Mouse (Mus musculus): ENCODE measurements around the gene C3ar1. TPM values are rescaled to one million over a fixed set of nuclear protein-coding genes. Genes with fewer than 3 reads are reported as not detected.

The C3ar1 gene
- polyA plus RNA-seq, 1 experiment from 2014 or later: 3.1 TPM

- Histone ChIP-seq H3K4me3 (ENCODE audit: control insufficient read depth in 1 of 2, insufficient read depth in 1 of 2, low read depth in 1 of 2, low read length in 2 of 2) (no peak overlapping the region), H3K9me3 (ENCODE audit: control insufficient read depth, low read length) (no peaks in the 10 kb centered on the region), H3K27ac (replicated peaks in 1 of 2; ENCODE audit: control insufficient read depth in 1 of 2, insufficient read depth in 1 of 2, low read depth in 2 of 2, low read length in 2 of 2) (no peak overlapping the region), H3K9ac (ENCODE audit: low read length) (no peak overlapping the region), H3K36me3 (ENCODE audit: control insufficient read depth, insufficient read depth, low read length) (no peaks in the 10 kb centered on the region), H3K4me1 (ENCODE audit: control insufficient read depth in 2 of 2, insufficient read depth in 2 of 2, low read length in 2 of 2) (peaks cover 7 to 8% of the 10 kb centered on the region in 2 experiments), H3K27me3 (ENCODE audit: control insufficient read depth, insufficient read depth, low read length) (no peaks in the 10 kb centered on the region), H3K4me2 (ENCODE audit: low read length) (no peak overlapping the region)
- WGBS: 23% methylated on average over 5 of the region's 5 CpGs
- ATAC-seq (ENCODE audit: insufficient number of reproducible peaks, insufficient read depth, low FRiP score, low read depth): no peak
Observed at GRCm38 (mm10) chr6:122804418-122804817, 51.5 kb downstream of the C3ar1 start.

GRCm38 (mm10) chr6:122801801-122802514, 54.0 kb downstream of the C3ar1 start:
- H3K27me3 ChIP-seq (ENCODE audit: control insufficient read depth, insufficient read depth, low read length): no peaks in the 10 kb centered on the region
- H3K9ac ChIP-seq (ENCODE audit: low read length): peak overlapping the region; percentile 73
- peak overlapping the region; percentile 100 for H3K4me2 ChIP-seq (ENCODE audit: low read length)
- peak overlapping the region; percentile 21 to 33; a peak in 3 of 4 replicates for H3K27ac ChIP-seq (replicated peaks in 1 of 2; ENCODE audit: control insufficient read depth in 1 of 2, insufficient read depth in 1 of 2, low read depth in 2 of 2, low read length in 2 of 2)
- peak overlapping the region; percentile 65 to 66 for H3K4me3 ChIP-seq (ENCODE audit: control insufficient read depth in 1 of 2, insufficient read depth in 1 of 2, low read depth in 1 of 2, low read length in 2 of 2)
- H3K4me1 ChIP-seq (ENCODE audit: control insufficient read depth in 2 of 2, insufficient read depth in 2 of 2, low read length in 2 of 2): peaks cover 7 to 8% of the 10 kb centered on the region in 2 experiments
- no peak for ATAC-seq (ENCODE audit: insufficient number of reproducible peaks, insufficient read depth, low FRiP score, low read depth)
- 2% methylated on average over 34 of the region's 34 CpGs for WGBS
- no peaks in the 10 kb centered on the region for H3K9me3 ChIP-seq (ENCODE audit: control insufficient read depth, low read length)
- no peaks in the 10 kb centered on the region for H3K36me3 ChIP-seq (ENCODE audit: control insufficient read depth, insufficient read depth, low read length)

- Histone ChIP-seq H3K27ac (replicated peaks in 1 of 2; ENCODE audit: control insufficient read depth in 1 of 2, insufficient read depth in 1 of 2, low read depth in 2 of 2, low read length in 2 of 2) (peak within 1 kb of the TSS; percentile 21 to 33; a peak in 3 of 4 replicates), H3K4me1 (ENCODE audit: control insufficient read depth in 2 of 2, insufficient read depth in 2 of 2, low read length in 2 of 2) (peaks cover 7 to 8% of the 10 kb centered on the region in 2 experiments), H3K36me3 (ENCODE audit: control insufficient read depth, insufficient read depth, low read length) (no peaks in the 10 kb centered on the region), H3K9ac (ENCODE audit: low read length) (peak within 1 kb of the TSS; percentile 73), H3K4me2 (ENCODE audit: low read length) (peak within 1 kb of the TSS; percentile 100), H3K4me3 (ENCODE audit: control insufficient read depth in 1 of 2, insufficient read depth in 1 of 2, low read depth in 1 of 2, low read length in 2 of 2) (peak within 1 kb of the TSS; percentile 65 to 66), H3K9me3 (ENCODE audit: control insufficient read depth, low read length) (no peaks in the 10 kb centered on the region), H3K27me3 (ENCODE audit: control insufficient read depth, insufficient read depth, low read length) (no peaks in the 10 kb centered on the region)
- under 1% methylated on average over 44 of the region's 46 CpGs for WGBS
- ATAC-seq (ENCODE audit: insufficient number of reproducible peaks, insufficient read depth, low FRiP score, low read depth): peak; percentile 69
Observed at GRCm38 (mm10) chr6:122801301-122801800, 54.6 kb downstream of the C3ar1 start, which contains the start of gene Slc2a3. Gene Slc2a3 (minus strand): TSS chr6:122801640.

- H3K27me3 ChIP-seq (ENCODE audit: control insufficient read depth, insufficient read depth, low read length): no peaks in the 10 kb centered on the region
- peak overlapping the region; percentile 100 for H3K4me2 ChIP-seq (ENCODE audit: low read length)
- no peaks in the 10 kb centered on the region for H3K9me3 ChIP-seq (ENCODE audit: control insufficient read depth, low read length)
- ATAC-seq (ENCODE audit: insufficient number of reproducible peaks, insufficient read depth, low FRiP score, low read depth): no peak
- peak overlapping the region in 1 of 2 experiments; percentile 33; a peak in 2 of 4 replicates for H3K27ac ChIP-seq (replicated peaks in 1 of 2; ENCODE audit: control insufficient read depth in 1 of 2, insufficient read depth in 1 of 2, low read depth in 2 of 2, low read length in 2 of 2)
- H3K4me3 ChIP-seq (ENCODE audit: control insufficient read depth in 1 of 2, insufficient read depth in 1 of 2, low read depth in 1 of 2, low read length in 2 of 2): peak overlapping the region; percentile 65 to 66
- H3K4me1 ChIP-seq (ENCODE audit: control insufficient read depth in 2 of 2, insufficient read depth in 2 of 2, low read length in 2 of 2): peaks cover 7 to 8% of the 10 kb centered on the region in 2 experiments
- no peaks in the 10 kb centered on the region for H3K36me3 ChIP-seq (ENCODE audit: control insufficient read depth, insufficient read depth, low read length)
- peak overlapping the region; percentile 73 for H3K9ac ChIP-seq (ENCODE audit: low read length)
- WGBS: 45% methylated on average over 10 of the region's 10 CpGs
Observed at GRCm38 (mm10) chr6:122800640-122801300, 55.2 kb downstream of the C3ar1 start.

Small RNAs within 50 kb of the gene (microRNA-seq; reads per million reads assigned to microRNA genes)
- not detected for gene Mir7231

Other genes with a start within 250 kb of the C3ar1 start
- 0.18 and 0.46 TPM in 2 replicates for gene Gdf3, start 246.1 kb downstream of the C3ar1 start, polyA plus RNA-seq (2014; fragmentation: Nextera tagmentation; extraction: Ambion mirVana)
- gene Dppa3, start 229.8 kb downstream of the C3ar1 start, polyA plus RNA-seq (2014; fragmentation: Nextera tagmentation; extraction: Ambion mirVana): 0.42 TPM in 1 of 2 replicates, not detected in the other
- gene Nanog, start 148.7 kb downstream of the C3ar1 start, polyA plus RNA-seq (2014; fragmentation: Nextera tagmentation; extraction: Ambion mirVana): 0.84 and 1.2 TPM in 2 replicates
- 10.3 and 10.7 TPM in 2 replicates for gene Slc2a3, start 54.5 kb downstream of the C3ar1 start, polyA plus RNA-seq (2014; fragmentation: Nextera tagmentation; extraction: Ambion mirVana)
- 7.8 and 7.9 TPM in 2 replicates for gene Foxj2, start 36.2 kb downstream of the C3ar1 start, polyA plus RNA-seq (2014; fragmentation: Nextera tagmentation; extraction: Ambion mirVana)
- gene Necap1, start 18.3 kb upstream of the C3ar1 start, polyA plus RNA-seq (2014; fragmentation: Nextera tagmentation; extraction: Ambion mirVana): 54.8 and 55.0 TPM in 2 replicates
- gene Clec4a1, start 65.7 kb upstream of the C3ar1 start, polyA plus RNA-seq (2014; fragmentation: Nextera tagmentation; extraction: Ambion mirVana): 2.1 and 2.3 TPM in 2 replicates
- gene Clec4a3, start 96.4 kb upstream of the C3ar1 start, polyA plus RNA-seq (2014; fragmentation: Nextera tagmentation; extraction: Ambion mirVana): 2.1 and 3.7 TPM in 2 replicates
- gene Clec4a4, start 134.2 kb upstream of the C3ar1 start, polyA plus RNA-seq (2014; fragmentation: Nextera tagmentation; extraction: Ambion mirVana): not detected in 2 replicates
- not detected in 2 replicates for gene Clec4b1, start 193.8 kb upstream of the C3ar1 start, polyA plus RNA-seq (2014; fragmentation: Nextera tagmentation; extraction: Ambion mirVana)